Mouse (Mus musculus): ENCODE data around the gene Errfi1. TPM values are rescaled to one million over a fixed set of nuclear protein-coding genes. Genes with fewer than 3 reads are reported as not detected.

Gene Errfi1
- polyA plus RNA-seq, 1 experiment, result 14.7 TPM

- no peak overlapping the region for H3K27ac ChIP-seq (ENCODE audit: control insufficient read depth, insufficient read depth, low read depth, low read length, poor library complexity)
- WGBS, result 75% methylated on average over 5 of the region's 5 CpGs
- H3K4me1 ChIP-seq (ENCODE audit: control insufficient read depth, insufficient read depth, low read length), result no peaks in the 10 kb centered on the region
- no peak overlapping the region for H3K4me3 ChIP-seq (replicated peaks; ENCODE audit: control insufficient read depth, low read depth, low read length)
- TF ChIP-seq POLR2A (IDR thresholded peaks at IDR 0.05; ENCODE audit: borderline replicate concordance, control insufficient read depth, low read depth, low read length), result no peak
- no peak for TF ChIP-seq CTCF (IDR thresholded peaks at IDR 0.05; ENCODE audit: control insufficient read depth, insufficient read depth, low read length)
These were observed 18.6 kb upstream of the Errfi1 start for GRCm38 (mm10) chr4:150835163-150835562.

DNA sequence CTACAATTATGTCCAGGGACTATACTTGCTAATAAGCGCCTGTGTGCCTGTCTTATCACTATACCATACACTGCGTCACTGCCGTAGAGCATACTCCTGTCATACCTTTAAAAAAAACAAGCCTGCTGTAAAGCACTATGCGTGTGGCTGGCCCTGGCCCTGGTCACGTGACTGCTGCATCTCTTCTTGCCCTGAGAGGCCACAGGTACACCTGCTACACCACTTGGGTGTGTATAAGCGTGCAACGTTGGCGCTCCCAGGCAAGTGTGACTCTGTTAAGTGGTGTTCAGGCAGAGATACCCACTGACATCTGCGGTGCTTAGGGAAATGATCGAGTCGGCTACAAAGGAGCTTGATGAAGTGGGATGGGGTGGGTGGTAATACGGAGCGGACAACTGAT is 17.5 kb upstream of the Errfi1 start:
- Histone ChIP-seq H3K4me1 (ENCODE audit: control insufficient read depth, insufficient read depth, low read length) (no peaks in the 10 kb centered on the region), H3K27ac (ENCODE audit: control insufficient read depth, insufficient read depth, low read depth, low read length, poor library complexity) (no peak overlapping the region), H3K4me3 (replicated peaks; ENCODE audit: control insufficient read depth, low read depth, low read length) (no peak overlapping the region)
- TF ChIP-seq CTCF (IDR thresholded peaks at IDR 0.05; ENCODE audit: control insufficient read depth, insufficient read depth, low read length) (no peak), POLR2A (IDR thresholded peaks at IDR 0.05; ENCODE audit: borderline replicate concordance, control insufficient read depth, low read depth, low read length) (no peak)
- WGBS, result 86% methylated on average over 13 of the region's 13 CpGs

GRCm38 (mm10) chr4:150836961-150837360 is 16.8 kb upstream of the Errfi1 start:
- TF ChIP-seq POLR2A (IDR thresholded peaks at IDR 0.05; ENCODE audit: borderline replicate concordance, control insufficient read depth, low read depth, low read length), result no peak
- TF ChIP-seq CTCF (IDR thresholded peaks at IDR 0.05; ENCODE audit: control insufficient read depth, insufficient read depth, low read length), result no peak
- 73% methylated on average over 12 of the region's 12 CpGs for WGBS
- H3K4me3 ChIP-seq (replicated peaks; ENCODE audit: control insufficient read depth, low read depth, low read length), result no peak overlapping the region
- no peak overlapping the region for H3K27ac ChIP-seq (ENCODE audit: control insufficient read depth, insufficient read depth, low read depth, low read length, poor library complexity)
- H3K4me1 ChIP-seq (ENCODE audit: control insufficient read depth, insufficient read depth, low read length), result peaks cover 1% of the 10 kb centered on the region; the same call in 1 of the 2 replicates

DNA sequence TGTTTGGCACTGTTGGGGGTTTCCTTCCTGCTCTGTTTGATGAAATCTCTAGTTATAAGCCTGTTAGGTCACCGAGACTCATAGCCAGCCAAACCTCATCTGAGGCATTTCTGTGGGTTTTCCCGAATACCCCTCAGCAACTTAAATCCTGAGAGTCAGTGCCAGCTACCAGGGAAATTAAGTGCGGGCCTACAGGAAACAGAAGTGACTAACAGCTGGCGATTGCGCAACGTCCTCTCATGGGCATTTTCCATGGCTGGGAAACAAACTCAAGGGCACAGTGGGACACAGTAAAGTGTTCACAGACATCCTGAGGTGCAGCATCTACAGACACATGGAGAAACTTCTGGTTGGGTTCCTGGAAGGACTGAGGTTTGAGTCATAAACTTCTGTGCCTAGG is 16.3 kb upstream of the Errfi1 start:
- H3K4me1 ChIP-seq (ENCODE audit: control insufficient read depth, insufficient read depth, low read length), result peaks cover 1% of the 10 kb centered on the region; the same call in 1 of the 2 replicates
- 10% methylated on average over 6 of the region's 6 CpGs for WGBS
- TF ChIP-seq POLR2A (IDR thresholded peaks at IDR 0.05; ENCODE audit: borderline replicate concordance, control insufficient read depth, low read depth, low read length) (no peak), CTCF (IDR thresholded peaks at IDR 0.05; ENCODE audit: control insufficient read depth, insufficient read depth, low read length) (no peak)
- no peak overlapping the region for H3K4me3 ChIP-seq (replicated peaks; ENCODE audit: control insufficient read depth, low read depth, low read length)
- no peak overlapping the region for H3K27ac ChIP-seq (ENCODE audit: control insufficient read depth, insufficient read depth, low read depth, low read length, poor library complexity)

DNA sequence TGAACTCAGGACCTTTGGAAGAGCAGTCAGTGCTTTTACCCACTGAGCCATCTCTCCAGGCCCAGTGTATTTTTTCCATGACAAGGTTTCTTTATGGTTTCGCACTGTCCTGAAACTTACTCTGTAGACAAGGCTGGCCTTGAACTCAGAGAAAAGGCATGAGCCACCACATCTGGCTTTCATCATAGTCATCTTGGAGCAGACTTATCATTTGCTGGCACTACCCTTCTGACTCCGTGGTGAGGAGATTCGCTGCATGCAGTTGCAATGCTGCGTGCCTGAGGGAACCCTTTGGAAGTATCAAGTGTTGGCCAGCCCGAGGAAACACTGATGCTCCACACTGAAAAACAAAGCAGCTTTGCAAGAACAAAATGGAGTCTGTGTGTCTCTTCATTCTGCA is 11.7 kb upstream of the Errfi1 start:
- Histone ChIP-seq H3K27ac (ENCODE audit: control insufficient read depth, insufficient read depth, low read depth, low read length, poor library complexity) (no peak overlapping the region), H3K4me3 (replicated peaks; ENCODE audit: control insufficient read depth, low read depth, low read length) (no peak overlapping the region), H3K4me1 (ENCODE audit: control insufficient read depth, insufficient read depth, low read length) (peaks cover 1% of the 10 kb centered on the region; the same call in 1 of the 2 replicates)
- no peak for TF ChIP-seq POLR2A (IDR thresholded peaks at IDR 0.05; ENCODE audit: borderline replicate concordance, control insufficient read depth, low read depth, low read length)
- 91% methylated on average over 5 of the region's 5 CpGs for WGBS

DNA sequence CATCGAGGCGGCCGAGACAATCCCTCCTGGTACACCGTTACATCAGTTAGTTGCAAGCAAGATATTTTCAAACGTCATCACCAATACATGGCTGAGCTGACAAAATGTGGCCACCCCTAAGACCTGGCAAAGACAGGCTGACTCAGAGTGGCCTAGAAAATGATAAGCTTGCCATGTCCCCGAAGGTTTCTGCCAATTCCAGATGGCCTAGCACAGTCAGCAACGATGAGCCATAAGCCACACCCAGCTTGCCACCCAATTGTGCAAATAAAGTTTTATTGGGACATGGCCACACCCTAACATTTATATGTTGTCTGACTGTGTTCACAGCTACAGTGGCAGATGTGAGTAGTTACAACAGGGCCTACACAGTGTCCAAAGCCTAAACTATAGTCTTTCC is 10.5 kb upstream of the Errfi1 start:
- Histone ChIP-seq H3K4me1 (ENCODE audit: control insufficient read depth, insufficient read depth, low read length) (peaks cover 1% of the 10 kb centered on the region; the same call in 1 of the 2 replicates), H3K27ac (ENCODE audit: control insufficient read depth, insufficient read depth, low read depth, low read length, poor library complexity) (no peak overlapping the region), H3K4me3 (replicated peaks; ENCODE audit: control insufficient read depth, low read depth, low read length) (no peak overlapping the region)
- WGBS, result 80% methylated on average over 7 of the region's 7 CpGs
- TF ChIP-seq CTCF (IDR thresholded peaks at IDR 0.05; ENCODE audit: control insufficient read depth, insufficient read depth, low read length) (no peak), POLR2A (IDR thresholded peaks at IDR 0.05; ENCODE audit: borderline replicate concordance, control insufficient read depth, low read depth, low read length) (no peak)

DNA sequence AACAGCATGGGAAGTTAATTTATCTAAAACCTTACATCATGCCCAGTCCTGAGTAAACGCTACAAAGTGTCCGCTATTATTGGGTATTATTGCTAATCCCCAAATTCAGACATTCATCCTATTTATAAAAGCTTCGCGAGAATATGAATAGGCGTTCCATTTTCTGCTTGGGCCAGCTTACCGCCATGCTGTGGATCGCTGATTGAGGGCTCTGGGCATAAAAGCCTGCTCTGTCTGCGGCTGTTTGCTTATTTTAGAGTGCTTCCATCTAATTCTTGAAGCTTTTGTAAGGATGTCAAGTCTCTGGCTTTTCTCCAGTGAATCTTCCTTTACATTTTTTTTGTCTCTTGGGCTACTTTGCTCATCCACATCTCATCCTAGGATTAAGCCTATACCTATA is 7.4 kb upstream of the Errfi1 start:
- Histone ChIP-seq H3K27ac (ENCODE audit: control insufficient read depth, insufficient read depth, low read depth, low read length, poor library complexity) (no peak overlapping the region), H3K4me1 (ENCODE audit: control insufficient read depth, insufficient read depth, low read length) (peaks cover 1% of the 10 kb centered on the region; the same call in 1 of the 2 replicates), H3K4me3 (replicated peaks; ENCODE audit: control insufficient read depth, low read depth, low read length) (no peak overlapping the region)
- TF ChIP-seq CTCF (IDR thresholded peaks at IDR 0.05; ENCODE audit: control insufficient read depth, insufficient read depth, low read length) (no peak), POLR2A (IDR thresholded peaks at IDR 0.05; ENCODE audit: borderline replicate concordance, control insufficient read depth, low read depth, low read length) (no peak)
- 87% methylated on average over 8 of the region's 8 CpGs for WGBS

- 49% methylated on average over 10 of the region's 10 CpGs for WGBS
- H3K27ac ChIP-seq (ENCODE audit: control insufficient read depth, insufficient read depth, low read depth, low read length, poor library complexity), result no peak overlapping the region
- H3K4me1 ChIP-seq (ENCODE audit: control insufficient read depth, insufficient read depth, low read length), result no peaks in the 10 kb centered on the region
- no peak overlapping the region for H3K4me3 ChIP-seq (replicated peaks; ENCODE audit: control insufficient read depth, low read depth, low read length)
- TF ChIP-seq CTCF (IDR thresholded peaks at IDR 0.05; ENCODE audit: control insufficient read depth, insufficient read depth, low read length) (no peak), POLR2A (IDR thresholded peaks at IDR 0.05; ENCODE audit: borderline replicate concordance, control insufficient read depth, low read depth, low read length) (no peak)
These were observed 3.8 kb upstream of the Errfi1 start for GRCm38 (mm10) chr4:150849964-150850363.

- Histone ChIP-seq H3K27ac (ENCODE audit: control insufficient read depth, insufficient read depth, low read depth, low read length, poor library complexity) (no peak overlapping the region), H3K4me3 (replicated peaks; ENCODE audit: control insufficient read depth, low read depth, low read length) (no peak overlapping the region), H3K4me1 (ENCODE audit: control insufficient read depth, insufficient read depth, low read length) (no peaks in the 10 kb centered on the region)
- 83% methylated on average over 4 of the region's 4 CpGs for whole genome bisulfite sequencing
- TF ChIP-seq CTCF (IDR thresholded peaks at IDR 0.05; ENCODE audit: control insufficient read depth, insufficient read depth, low read length) (no peak), POLR2A (IDR thresholded peaks at IDR 0.05; ENCODE audit: borderline replicate concordance, control insufficient read depth, low read depth, low read length) (no peak)
These were observed 2.8 kb upstream of the Errfi1 start for GRCm38 (mm10) chr4:150850893-150851292.
